Comparison of ENCODE assay signal across 1 mouse cellular context in the genomic region with DNA sequence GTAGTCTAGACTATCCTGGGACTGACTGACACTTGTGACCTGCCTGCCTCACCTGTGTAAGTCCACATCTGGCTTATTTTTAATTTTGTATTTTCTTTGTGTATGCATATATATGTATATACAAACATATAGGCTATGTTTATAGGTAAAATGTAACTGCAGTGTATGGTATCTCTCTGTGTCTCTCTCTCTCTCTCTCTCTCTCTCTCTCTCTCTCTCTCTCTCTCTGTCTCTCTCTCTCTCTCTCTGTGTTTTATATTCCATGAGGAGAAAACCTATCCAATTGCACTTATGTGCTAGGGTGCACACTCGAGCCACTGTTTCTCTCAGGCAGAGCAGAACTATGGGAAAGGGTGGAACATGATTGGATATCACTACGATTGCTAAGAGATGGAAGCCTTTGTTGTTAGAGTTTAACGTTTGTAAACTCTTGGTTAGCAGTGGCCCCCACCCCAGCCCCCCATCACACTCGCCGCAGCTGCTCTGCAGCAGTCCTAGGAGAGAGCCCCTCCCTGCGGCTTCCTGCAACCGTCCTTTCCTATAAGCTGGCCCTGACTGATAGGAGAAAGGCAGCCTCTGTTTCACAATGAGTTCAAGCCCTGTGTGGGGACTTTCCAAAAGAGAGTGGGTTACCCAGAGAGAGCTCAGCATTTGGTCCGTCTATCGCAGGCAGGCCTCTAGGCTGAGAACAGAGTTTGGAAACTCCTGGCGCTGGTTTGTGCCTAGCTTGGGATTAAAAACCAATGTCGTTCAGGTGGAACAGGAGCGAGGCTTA.
TF ChIP-seq lines count a peak whose summit lies in the region.

No protein-coding gene starts in this region.

TF ChIP-seq in MEL, 35 proteins besides CTCF, POLR2A, EP300 and RAD21 (continued from another document):
- TF ChIP-seq CHD2 (IDR thresholded peaks at IDR 0.05; ENCODE audit: low read length) (peak; percentile 23; the same call in 1 of the 2 replicates), HCFC1 (IDR thresholded peaks at IDR 0.05; ENCODE audit: low read depth, low read length) (no peak), POLR2AphosphoS2 (IDR thresholded peaks at IDR 0.05; ENCODE audit: low read length) (peak; percentile 48; the same call in 1 of the 2 replicates), USF1 (IDR thresholded peaks at IDR 0.05; ENCODE audit: low read depth, low read length) (no peak), SIN3A (IDR thresholded peaks at IDR 0.05; ENCODE audit: low read length) (peak; percentile 77), E2F4 (IDR thresholded peaks at IDR 0.05; ENCODE audit: borderline replicate concordance, low read depth, low read length) (no peak)
